Mouse (Mus musculus) embryonic fibroblast, embryonic 13.5 days (primary cell): Measurements from ENCODE around the gene Slit1. TPM values are rescaled to one million over a fixed set of nuclear protein-coding genes. Genes with fewer than 3 reads are reported as not detected.

Source experiments
- H3K27ac ChIP-seq: 2 replicates; pipeline ENCODE4 v1.5.1; 2012; ENCODE audit warnings: low read length, control low read depth, inconsistent platforms; ENCODE audit not compliant: insufficient read depth
- H3K4me1 ChIP-seq: 2 replicates; pipeline ENCODE4 v1.6.1; 2011; ENCODE audit warnings: low read length; ENCODE audit not compliant: control insufficient read depth, insufficient read depth
- H3K4me3 ChIP-seq: 2 replicates; pipeline ENCODE4 v1.5.1; 2011; ENCODE audit warnings: mild to moderate bottlenecking, control low read depth, low read length; ENCODE audit not compliant: insufficient read depth
- CTCF ChIP-seq: IDR thresholded peaks from 2 replicates; pipeline ENCODE4 v1.5.1; 2011; ENCODE audit warnings: mild to moderate bottlenecking, control low read depth, low read length, moderate library complexity, borderline replicate concordance; ENCODE audit not compliant: insufficient read depth
- POLR2A ChIP-seq: IDR thresholded peaks from 2 replicates; pipeline ENCODE4 v1.6.1; 2011; ENCODE audit warnings: low read depth, mild to moderate bottlenecking, control low read depth, low read length, moderate library complexity
- polyA plus RNA-seq: library from polyadenylated mRNA; stranded (reverse); fragments of >200 nt; gene quantifications from 2 replicates; pipeline ENCODE4 v1.2.4, GENCODE M21; 2011; ENCODE audit warnings: low read depth; ENCODE audit not compliant: missing spikeins, insufficient read length

Gene Slit1
- polyA plus RNA-seq, 1 experiment: 0.46 TPM

- no peak overlapping the region for H3K4me3 ChIP-seq
- TF ChIP-seq CTCF (no peak), POLR2A (no peak)
- H3K27ac ChIP-seq: no peak overlapping the region
- no peaks in the 10 kb centered on the region for H3K4me1 ChIP-seq
Observed at GRCm38 (mm10) chr19:41759765-41760164, 16.3 kb upstream of the Slit1 start.

GRCm38 (mm10) chr19:41759270-41759669 is 15.8 kb upstream of the Slit1 start:
- no peak overlapping the region for H3K4me3 ChIP-seq
- H3K27ac ChIP-seq: no peak overlapping the region
- no peak for TF ChIP-seq POLR2A
- TF ChIP-seq CTCF: no peak
- no peaks in the 10 kb centered on the region for H3K4me1 ChIP-seq

GRCm38 (mm10) chr19:41754760-41755159 is 11.3 kb upstream of the Slit1 start:
- Histone ChIP-seq H3K4me3 (no peak overlapping the region), H3K4me1 (no peaks in the 10 kb centered on the region), H3K27ac (no peak overlapping the region)
- TF ChIP-seq CTCF (no peak), POLR2A (no peak)

GRCm38 (mm10) chr19:41751906-41752305 is 8.4 kb upstream of the Slit1 start:
- no peaks in the 10 kb centered on the region for H3K4me1 ChIP-seq
- no peak for TF ChIP-seq CTCF
- no peak for TF ChIP-seq POLR2A
- no peak overlapping the region for H3K4me3 ChIP-seq
- H3K27ac ChIP-seq: no peak overlapping the region

GRCm38 (mm10) chr19:41747436-41747835 is 4.0 kb upstream of the Slit1 start:
- no peak for TF ChIP-seq POLR2A
- TF ChIP-seq CTCF: no peak
- H3K27ac ChIP-seq: no peak overlapping the region
- H3K4me3 ChIP-seq: no peak overlapping the region
- H3K4me1 ChIP-seq: no peaks in the 10 kb centered on the region

- no peak overlapping the region for H3K27ac ChIP-seq
- no peaks in the 10 kb centered on the region for H3K4me1 ChIP-seq
- no peak overlapping the region for H3K4me3 ChIP-seq
- TF ChIP-seq POLR2A (no peak), CTCF (no peak)
Observed at GRCm38 (mm10) chr19:41745941-41746557, 2.6 kb upstream of the Slit1 start.

GRCm38 (mm10) chr19:41738896-41739295 is 4.6 kb downstream of the Slit1 start:
- no peak overlapping the region for H3K4me3 ChIP-seq
- no peaks in the 10 kb centered on the region for H3K4me1 ChIP-seq
- no peak overlapping the region for H3K27ac ChIP-seq
- no peak for TF ChIP-seq CTCF
- TF ChIP-seq POLR2A: no peak

- TF ChIP-seq POLR2A (no peak), CTCF (no peak)
- H3K4me3 ChIP-seq: no peak overlapping the region
- no peaks in the 10 kb centered on the region for H3K4me1 ChIP-seq
- no peak overlapping the region for H3K27ac ChIP-seq
Observed at GRCm38 (mm10) chr19:41738429-41738805, 5.0 kb downstream of the Slit1 start.

GRCm38 (mm10) chr19:41737657-41738428 is 5.6 kb downstream of the Slit1 start:
- Histone ChIP-seq H3K4me3 (no peak overlapping the region), H3K27ac (no peak overlapping the region), H3K4me1 (no peaks in the 10 kb centered on the region)
- no peak for TF ChIP-seq CTCF
- TF ChIP-seq POLR2A: no peak

GRCm38 (mm10) chr19:41734685-41735084 is 8.8 kb downstream of the Slit1 start:
- H3K27ac ChIP-seq: no peak overlapping the region
- H3K4me1 ChIP-seq: no peaks in the 10 kb centered on the region
- H3K4me3 ChIP-seq: no peak overlapping the region
- TF ChIP-seq POLR2A: no peak
- TF ChIP-seq CTCF: no peak
